Mouse (Mus musculus) mouse trophoblast stem cell (cell line): Measurements from ENCODE around the gene Rhbg.

ENCODE experiments used
- in situ Hi-C, 2 experiments: fragments of 300-500 bp; cut with MseI, MboI; formaldehyde crosslinking; loops; 2 replicates in 1 of 2; 3 replicates in 1 of 2; pipeline ENCODE4 v1.15.1; 2025

The Rhbg gene

DNA sequence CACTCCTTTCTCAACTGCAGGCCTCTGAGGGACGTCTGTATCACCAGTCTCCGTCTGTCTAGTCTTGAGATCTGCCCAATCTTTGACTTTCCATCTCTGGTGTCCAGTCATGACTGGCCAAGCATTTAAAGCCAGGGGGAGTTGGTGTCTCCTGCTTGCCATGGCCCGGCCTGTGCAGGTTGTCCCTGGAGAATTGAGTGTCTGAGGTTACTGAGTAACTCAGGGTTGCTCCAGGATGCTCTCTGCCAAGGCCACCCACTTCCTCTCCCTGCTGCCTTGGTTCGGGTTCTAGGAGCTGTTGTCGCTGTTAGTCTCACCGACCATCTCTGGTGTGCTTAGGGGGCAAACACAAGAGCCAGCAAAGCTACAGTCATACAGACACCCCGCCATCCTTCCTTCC is 1.9 kb upstream of the Rhbg start:
- in situ Hi-C loops = no loop called here

GRCm38 (mm10) chr3:88255950-88256349 is 1.4 kb upstream of the Rhbg start:
- in situ Hi-C loops = no loop called here

DNA sequence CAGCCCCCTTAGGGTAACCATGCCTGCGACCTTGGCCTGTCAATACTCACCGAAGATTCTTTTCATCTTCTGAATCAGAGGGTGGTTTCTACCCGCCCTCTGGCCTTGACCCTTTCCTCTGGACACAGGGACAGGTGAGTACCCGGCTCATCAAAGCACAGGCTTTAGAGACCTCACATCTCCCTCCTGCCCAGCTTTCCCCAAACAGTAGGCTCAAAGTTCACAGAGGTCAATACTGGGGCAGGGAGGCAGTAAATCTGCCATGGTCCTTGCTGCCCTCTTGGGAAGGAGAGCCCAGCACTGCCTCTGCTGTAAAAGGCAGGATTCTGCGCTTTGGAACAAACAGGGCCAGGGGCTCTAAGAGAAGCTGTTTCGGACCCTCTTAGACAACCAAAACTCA is 1.8 kb downstream of the Rhbg start:
- in situ Hi-C loops = no loop called here

GRCm38 (mm10) chr3:88248406-88248805 is 6.1 kb downstream of the Rhbg start:
- in situ Hi-C loops = no loop called here

DNA sequence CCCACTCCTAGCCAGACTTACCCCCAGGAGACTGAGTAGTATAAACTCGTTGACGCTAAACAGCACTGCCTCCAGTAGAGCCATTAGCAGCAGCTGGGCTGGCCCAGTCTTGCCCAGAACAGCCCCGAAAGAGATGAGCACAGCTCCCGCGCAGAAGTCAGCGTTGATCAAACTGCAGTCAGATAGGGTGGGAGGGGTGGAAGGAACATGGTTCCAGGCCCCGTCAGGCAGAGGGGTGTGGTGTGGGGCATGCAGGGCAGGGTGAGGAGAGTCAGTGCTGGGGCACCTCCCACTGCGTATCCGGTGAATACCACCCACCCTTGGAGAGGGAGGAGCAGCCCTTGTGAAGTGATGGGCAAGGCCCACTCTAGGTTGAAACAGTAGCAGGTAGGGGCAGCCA is 6.8 kb downstream of the Rhbg start:
- in situ Hi-C loops = no loop called here

DNA sequence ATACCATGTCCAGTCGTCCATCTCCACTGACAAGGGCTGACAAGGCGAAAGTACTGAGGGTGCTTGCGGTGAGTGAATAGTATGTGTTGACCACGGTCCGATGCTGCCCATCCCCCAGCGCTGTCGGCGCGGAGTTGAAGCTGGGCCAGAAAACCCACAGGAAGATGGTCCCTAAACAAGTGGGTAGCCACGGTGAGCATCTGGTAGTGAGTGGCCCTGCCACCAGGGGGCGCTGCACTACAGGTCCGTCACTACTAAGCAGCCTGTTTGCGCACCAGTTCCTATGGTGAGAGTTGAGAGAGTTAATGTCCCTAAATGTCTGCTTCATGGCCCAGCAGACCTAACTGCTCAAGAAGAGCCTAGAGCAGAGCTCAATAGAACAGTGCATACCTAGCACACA is 8.7 kb downstream of the Rhbg start:
- in situ Hi-C loops = no loop called here

DNA sequence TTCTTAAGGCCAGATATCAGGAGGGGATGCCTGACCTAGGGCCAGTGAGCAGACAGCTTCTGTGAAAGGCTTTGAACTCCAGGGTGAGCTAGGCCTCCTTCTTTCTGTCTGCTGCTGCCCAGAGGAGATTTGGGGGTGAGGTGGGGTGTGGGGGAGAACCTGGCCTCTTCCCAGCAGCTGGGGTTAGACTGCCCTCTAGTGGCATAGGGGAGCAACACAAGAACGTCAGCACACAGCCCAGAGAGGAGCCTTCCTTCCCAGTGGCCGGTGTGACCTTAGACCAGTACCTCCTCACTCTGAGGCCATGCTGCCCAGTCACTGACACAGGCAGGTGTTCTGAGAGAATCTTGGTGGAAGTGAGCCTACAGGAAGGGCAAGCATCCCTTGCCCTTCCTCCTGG is 10.4 kb downstream of the Rhbg start:
- in situ Hi-C loops = no loop called here

GRCm38 (mm10) chr3:88242531-88242930 is 12.0 kb downstream of the Rhbg start:
- in situ Hi-C loops = no loop called here

DNA sequence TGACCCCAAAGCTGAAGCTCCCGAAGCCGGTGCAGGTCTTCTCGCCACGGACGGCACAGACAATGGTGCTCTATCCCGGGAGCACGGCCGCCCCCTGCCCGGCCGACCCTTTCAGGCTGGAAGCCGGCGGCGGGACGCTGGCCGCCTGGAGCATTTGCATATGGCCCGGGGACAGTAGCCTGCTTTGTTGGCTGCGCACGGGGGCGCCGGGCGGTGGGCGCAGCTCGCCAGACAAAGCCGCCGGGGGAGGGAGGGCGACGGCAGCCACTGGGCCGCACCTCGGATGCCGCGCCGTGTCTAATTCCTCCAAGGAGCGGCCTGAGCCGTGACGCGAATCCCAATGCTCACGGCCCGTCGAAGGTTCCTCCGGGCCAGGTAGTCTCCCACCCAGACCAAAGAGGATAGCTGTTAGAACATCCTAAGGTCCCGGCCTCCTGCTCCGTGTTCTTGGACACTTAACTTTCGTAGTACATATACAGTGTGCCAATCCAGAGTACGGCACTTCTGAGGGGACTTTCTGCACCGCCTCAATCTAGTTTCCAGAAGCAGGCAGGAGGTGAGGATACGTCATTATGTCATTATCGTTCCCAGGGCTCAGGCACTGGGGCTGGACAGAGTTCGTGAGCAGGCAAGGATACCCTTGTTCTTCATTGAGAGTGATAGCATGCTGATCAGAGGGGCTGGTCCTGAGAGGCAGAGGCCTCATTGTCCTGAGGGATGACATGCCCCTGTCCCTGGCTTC is 13.3 kb downstream of the Rhbg start:
- in situ Hi-C loops = no loop called here

DNA sequence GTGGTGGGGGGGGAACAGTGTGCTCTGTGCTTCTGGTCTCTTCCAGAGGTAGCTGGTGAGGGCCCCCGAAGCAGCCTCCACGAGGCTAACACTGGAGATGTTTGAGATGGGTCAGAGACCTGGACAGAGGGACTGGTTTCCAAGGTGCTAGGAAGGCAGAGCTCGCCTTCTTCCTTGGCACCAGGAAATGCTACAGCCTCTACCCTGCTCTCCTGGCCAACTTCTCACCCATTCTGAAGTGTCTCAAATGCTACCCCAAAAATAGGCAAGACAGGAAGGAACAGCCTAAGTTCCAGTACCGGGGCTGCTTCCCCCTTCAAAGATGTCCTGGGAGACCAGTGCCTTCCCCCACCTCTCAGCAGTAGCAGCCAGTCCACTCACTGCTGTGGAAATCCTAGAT is 15.1 kb downstream of the Rhbg start:
- in situ Hi-C loops = no loop called here

DNA sequence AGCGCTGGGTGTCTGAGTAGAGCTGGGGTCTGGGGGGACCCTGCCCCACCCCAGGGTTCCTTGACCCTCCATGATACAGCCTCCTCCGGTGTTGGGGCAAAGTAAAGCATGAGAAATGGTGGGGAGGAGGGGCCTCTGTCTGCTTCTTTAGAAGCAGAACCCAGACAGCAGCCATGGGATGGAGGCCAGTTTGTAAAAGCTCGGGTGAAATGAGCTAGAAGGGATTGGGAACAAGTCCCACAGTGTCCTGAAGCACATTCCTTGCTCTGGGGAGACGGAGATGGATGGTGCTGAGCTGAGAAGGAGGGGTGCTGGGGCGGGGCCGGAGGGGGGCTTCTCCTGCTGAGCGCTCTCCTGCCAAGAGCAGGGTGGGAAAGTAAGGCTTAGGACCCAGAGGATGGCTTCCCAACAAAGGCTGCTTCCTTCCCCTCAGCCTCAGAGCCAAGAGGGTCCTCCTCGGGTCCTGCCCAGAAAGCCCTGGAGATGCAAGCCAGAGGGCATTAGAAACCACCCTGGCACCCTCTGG is 15.6 kb downstream of the Rhbg start:
- in situ Hi-C loops = no loop called here

- in situ Hi-C loops = no loop called here
Observed at GRCm38 (mm10) chr3:88237556-88238194, 16.8 kb downstream of the Rhbg start.

GRCm38 (mm10) chr3:88237161-88237555 is 17.4 kb downstream of the Rhbg start:
- in situ Hi-C loops = no loop called here

DNA sequence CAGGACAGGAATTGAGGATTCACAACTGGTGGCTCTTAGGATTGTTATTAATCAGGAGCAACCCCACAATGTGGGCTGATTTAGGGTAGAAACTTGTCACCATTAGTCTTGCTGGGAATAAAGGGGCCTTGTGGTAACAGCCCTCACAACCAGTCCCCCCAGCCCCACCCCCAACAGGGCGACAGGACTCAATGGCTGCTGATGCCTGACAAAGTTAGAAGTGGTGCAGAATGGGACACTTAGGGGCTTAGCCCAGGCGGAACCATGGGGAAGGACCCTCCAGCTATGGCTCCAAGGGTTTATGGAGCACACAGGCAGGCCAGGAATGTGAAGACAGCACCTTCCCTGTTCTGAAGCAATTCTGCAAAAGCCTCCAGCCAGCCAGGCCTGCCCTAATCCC is 18.9 kb downstream of the Rhbg start:
- in situ Hi-C loops = no loop called here

DNA sequence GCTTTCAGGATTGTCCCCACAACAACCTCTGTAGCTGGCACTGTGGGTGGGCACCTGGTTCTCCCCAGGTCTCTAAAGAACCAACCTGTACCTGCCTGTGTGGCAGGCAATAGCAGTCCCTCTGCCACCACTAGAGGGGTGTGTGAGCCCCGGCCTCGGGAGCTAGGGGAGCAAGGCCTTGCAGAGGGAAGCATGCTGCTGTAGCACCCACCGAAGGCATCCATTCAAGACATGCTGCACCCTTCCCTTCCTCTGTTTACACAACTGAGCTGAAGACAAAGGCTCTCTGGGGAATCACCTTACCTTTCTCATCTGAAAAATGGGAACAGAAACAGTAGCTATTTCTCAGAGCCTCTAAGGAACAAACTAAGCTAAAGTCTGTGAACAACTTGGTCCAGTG is 19.3 kb downstream of the Rhbg start:
- in situ Hi-C loops = no loop called here

DNA sequence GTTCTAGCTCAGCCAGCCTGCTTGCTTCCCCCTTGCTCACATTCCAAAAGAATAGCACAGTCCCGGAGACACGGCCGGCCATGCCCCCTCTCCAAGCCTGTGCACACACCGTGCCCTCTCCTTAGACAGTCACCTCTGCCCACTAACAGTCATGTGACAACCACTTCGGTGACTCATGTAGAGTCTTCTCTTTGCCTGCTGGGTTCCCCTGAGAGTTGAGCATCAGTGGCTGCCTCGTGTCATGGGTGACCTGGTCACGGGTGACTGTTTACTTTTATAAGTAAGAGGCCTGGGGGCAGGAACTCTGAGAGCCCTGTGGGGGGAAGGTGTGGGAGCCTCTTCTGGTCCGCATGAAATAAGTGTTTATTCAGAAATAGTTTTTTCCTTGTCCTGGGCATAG is 20.5 kb downstream of the Rhbg start:
- in situ Hi-C loops = no loop called here

DNA sequence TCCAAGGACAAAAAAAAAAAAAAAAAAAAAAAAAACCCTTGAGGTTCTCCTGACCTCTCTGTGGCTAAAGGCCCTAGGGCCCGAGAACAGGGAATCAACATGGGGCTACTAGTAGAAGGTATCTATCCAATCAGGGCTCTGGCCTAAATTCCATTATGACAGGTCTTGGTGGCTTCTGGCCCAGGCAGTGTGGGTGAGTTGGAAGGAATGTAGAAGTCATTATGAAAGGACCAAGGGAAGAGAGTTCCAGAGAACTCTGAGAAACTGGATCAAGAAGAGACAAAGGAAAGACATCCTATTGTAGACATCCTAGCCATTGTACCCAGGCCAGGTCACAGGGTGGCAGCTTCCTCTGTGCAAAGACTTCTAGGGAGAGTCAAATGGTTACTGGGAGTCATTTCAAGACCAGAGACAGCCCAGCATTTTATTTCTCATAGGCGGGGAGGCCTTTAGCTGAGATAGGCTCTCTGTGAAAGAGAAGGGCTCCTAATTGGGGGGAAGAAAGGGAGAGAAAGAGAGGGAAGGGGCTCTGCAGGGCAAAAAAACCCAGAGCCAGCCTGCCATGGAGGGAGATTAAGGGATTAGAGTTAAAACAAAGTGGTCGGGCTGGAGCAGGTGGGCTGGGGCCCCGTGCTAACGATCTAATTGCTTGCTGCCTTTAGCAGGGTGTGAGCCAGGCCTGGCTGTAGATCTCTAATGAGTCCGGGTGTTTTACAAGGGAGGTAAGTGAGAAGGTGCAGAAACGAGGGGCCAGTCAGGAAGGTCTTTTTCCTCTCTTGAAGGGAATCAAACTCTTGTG is 21.5 kb downstream of the Rhbg start:
- in situ Hi-C loops = no loop called here

- in situ Hi-C loops = no loop called here
Observed at GRCm38 (mm10) chr3:88232301-88232702, 22.2 kb downstream of the Rhbg start.

DNA sequence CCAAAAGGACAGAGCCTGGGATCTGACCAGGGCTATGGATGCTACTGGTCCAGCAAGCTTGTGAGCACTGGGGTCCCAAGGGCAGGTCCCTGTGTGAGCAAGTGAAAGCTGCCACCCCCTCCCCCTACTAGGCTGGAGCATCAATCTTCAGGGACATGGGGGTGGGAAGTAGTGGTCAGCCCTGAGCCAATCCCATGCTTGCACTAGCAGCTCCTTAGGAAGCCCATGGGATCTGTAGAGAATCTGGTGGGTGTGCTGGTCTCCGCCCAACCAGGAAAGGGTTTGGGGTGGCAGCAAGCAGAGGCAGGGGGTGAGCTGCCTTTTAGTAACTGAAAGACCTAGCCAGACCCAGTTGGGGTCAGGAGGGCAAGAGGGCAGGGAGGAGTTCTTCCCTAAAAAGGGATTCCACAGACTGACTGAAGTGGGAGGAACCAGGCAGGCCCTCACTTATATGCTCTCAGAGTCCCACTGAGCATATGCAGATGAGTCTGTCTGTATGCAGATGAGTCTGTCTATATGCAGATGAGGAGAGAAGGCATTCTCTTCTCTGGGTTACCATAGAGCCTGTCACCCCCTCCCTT is 23.4 kb downstream of the Rhbg start:
- in situ Hi-C loops = no loop called here

- in situ Hi-C loops = no loop called here
Observed at GRCm38 (mm10) chr3:88230262-88231047, 24.1 kb downstream of the Rhbg start.

DNA sequence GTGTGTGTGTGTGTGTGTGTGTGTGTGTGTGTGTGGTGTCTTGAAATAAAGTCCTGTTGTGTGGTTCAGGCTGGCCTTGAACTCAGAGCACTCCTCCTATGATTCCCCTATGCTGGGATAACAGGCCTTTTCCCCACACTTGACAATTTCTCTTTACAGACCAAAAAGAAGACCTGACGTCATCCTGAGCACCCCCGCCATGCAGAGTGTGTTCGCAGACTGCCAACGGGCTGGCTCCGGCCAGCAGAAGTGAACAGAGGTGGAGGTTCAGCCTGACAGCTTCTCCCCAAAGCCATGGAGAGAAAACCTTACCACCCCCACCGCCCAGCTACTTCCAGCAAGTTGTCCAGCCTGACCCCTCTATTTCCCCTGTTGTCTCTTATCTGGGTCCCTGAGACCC is 25.0 kb downstream of the Rhbg start:
- in situ Hi-C loops = loop anchor here (5.0 kb wide), 1 partner anchor 37 kb away; no protein-coding TSS in a partner anchor
